Mouse (Mus musculus): Measurements from ENCODE around the gene Arhgap29. TPM values are rescaled to one million over a fixed set of nuclear protein-coding genes. Genes with fewer than 3 reads are reported as not detected.

The Arhgap29 gene
- polyA plus RNA-seq, 1 experiment, result 6.2 TPM

- WGBS, result 64% methylated on average over 17 of the region's 17 CpGs
- Histone ChIP-seq H3K4me1 (ENCODE audit: control insufficient read depth, insufficient read depth, insufficient read length) (no peaks in the 10 kb centered on the region), H3K4me3 (ENCODE audit: extremely low read depth, insufficient read depth, insufficient read length) (no peak overlapping the region), H3K36me3 (ENCODE audit: control insufficient read depth, insufficient read depth, low read length) (no peaks in the 10 kb centered on the region), H3K27me3 (ENCODE audit: control insufficient read depth, insufficient read depth, low read length) (no peaks in the 10 kb centered on the region), H3K27ac (ENCODE audit: insufficient read depth, low read length) (no peak overlapping the region)
- TF ChIP-seq POLR2A (IDR thresholded peaks at IDR 0.05; ENCODE audit: low read depth, low read length) (no peak), CTCF (IDR thresholded peaks at IDR 0.05; ENCODE audit: extremely low read depth, insufficient read depth, insufficient read length, insufficient replicate concordance) (no peak)
- no peak for DNase-seq (ENCODE audit: low read depth in 1 of 2, low spot score in 2 of 2)
These were observed 95.8 kb downstream of the Arhgap29 start for GRCm38 (mm10) chr3:122047921-122048861.

DNA sequence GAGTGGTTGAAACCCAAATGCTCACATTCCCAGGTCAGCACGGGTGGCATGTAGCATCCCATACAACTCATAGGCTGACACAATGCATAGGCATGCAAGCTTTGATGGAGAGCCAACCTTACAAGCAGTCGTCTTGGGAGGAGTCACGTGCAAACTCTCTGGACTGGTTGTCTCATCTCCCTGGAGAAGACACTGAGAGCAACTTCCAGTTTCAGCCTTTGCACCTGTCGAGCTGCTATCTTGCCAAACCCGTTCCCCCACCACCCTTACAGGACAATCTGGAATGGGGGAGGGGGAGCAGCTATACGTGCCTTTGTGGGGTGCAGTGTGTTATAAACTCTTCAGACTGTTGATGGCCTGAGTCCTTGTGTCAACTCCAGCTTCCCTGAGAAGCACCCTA is 96.8 kb downstream of the Arhgap29 start:
- no peak overlapping the region for H3K27ac ChIP-seq (ENCODE audit: insufficient read depth, low read length)
- no peak for DNase-seq (ENCODE audit: low read depth in 1 of 2, low spot score in 2 of 2)
- H3K36me3 ChIP-seq (ENCODE audit: control insufficient read depth, insufficient read depth, low read length), result no peaks in the 10 kb centered on the region
- H3K27me3 ChIP-seq (ENCODE audit: control insufficient read depth, insufficient read depth, low read length), result no peaks in the 10 kb centered on the region
- no peaks in the 10 kb centered on the region for H3K4me1 ChIP-seq (ENCODE audit: control insufficient read depth, insufficient read depth, insufficient read length)
- TF ChIP-seq CTCF (IDR thresholded peaks at IDR 0.05; ENCODE audit: extremely low read depth, insufficient read depth, insufficient read length, insufficient replicate concordance) (no peak), POLR2A (IDR thresholded peaks at IDR 0.05; ENCODE audit: low read depth, low read length) (no peak)
- H3K4me3 ChIP-seq (ENCODE audit: extremely low read depth, insufficient read depth, insufficient read length), result no peak overlapping the region
- 80% methylated on average over 6 of the region's 6 CpGs for WGBS

GRCm38 (mm10) chr3:122058439-122059198 is 106.3 kb downstream of the Arhgap29 start:
- H3K4me1 ChIP-seq (ENCODE audit: control insufficient read depth, insufficient read depth, insufficient read length), result no peaks in the 10 kb centered on the region
- H3K27ac ChIP-seq (ENCODE audit: insufficient read depth, low read length), result no peak overlapping the region
- H3K36me3 ChIP-seq (ENCODE audit: control insufficient read depth, insufficient read depth, low read length), result no peaks in the 10 kb centered on the region
- 84% methylated on average over 9 of the region's 9 CpGs for WGBS
- no peak for DNase-seq (ENCODE audit: low read depth in 1 of 2, low spot score in 2 of 2)
- TF ChIP-seq POLR2A (IDR thresholded peaks at IDR 0.05; ENCODE audit: low read depth, low read length) (no peak), CTCF (IDR thresholded peaks at IDR 0.05; ENCODE audit: extremely low read depth, insufficient read depth, insufficient read length, insufficient replicate concordance) (no peak)
- no peaks in the 10 kb centered on the region for H3K27me3 ChIP-seq (ENCODE audit: control insufficient read depth, insufficient read depth, low read length)
- H3K4me3 ChIP-seq (ENCODE audit: extremely low read depth, insufficient read depth, insufficient read length), result no peak overlapping the region

- no peak overlapping the region for H3K27ac ChIP-seq (ENCODE audit: insufficient read depth, low read length)
- no peaks in the 10 kb centered on the region for H3K4me1 ChIP-seq (ENCODE audit: control insufficient read depth, insufficient read depth, insufficient read length)
- no peak overlapping the region for H3K4me3 ChIP-seq (ENCODE audit: extremely low read depth, insufficient read depth, insufficient read length)
- 90% methylated on average over 10 of the region's 10 CpGs for WGBS
- no peak for TF ChIP-seq POLR2A (IDR thresholded peaks at IDR 0.05; ENCODE audit: low read depth, low read length)
- no peak for TF ChIP-seq CTCF (IDR thresholded peaks at IDR 0.05; ENCODE audit: extremely low read depth, insufficient read depth, insufficient read length, insufficient replicate concordance)
- no peak for DNase-seq (ENCODE audit: low read depth in 1 of 2, low spot score in 2 of 2)
- no peaks in the 10 kb centered on the region for H3K36me3 ChIP-seq (ENCODE audit: control insufficient read depth, insufficient read depth, low read length)
- H3K27me3 ChIP-seq (ENCODE audit: control insufficient read depth, insufficient read depth, low read length), result no peaks in the 10 kb centered on the region
These were observed 110.2 kb downstream of the Arhgap29 start for GRCm38 (mm10) chr3:122062586-122062985.

DNA sequence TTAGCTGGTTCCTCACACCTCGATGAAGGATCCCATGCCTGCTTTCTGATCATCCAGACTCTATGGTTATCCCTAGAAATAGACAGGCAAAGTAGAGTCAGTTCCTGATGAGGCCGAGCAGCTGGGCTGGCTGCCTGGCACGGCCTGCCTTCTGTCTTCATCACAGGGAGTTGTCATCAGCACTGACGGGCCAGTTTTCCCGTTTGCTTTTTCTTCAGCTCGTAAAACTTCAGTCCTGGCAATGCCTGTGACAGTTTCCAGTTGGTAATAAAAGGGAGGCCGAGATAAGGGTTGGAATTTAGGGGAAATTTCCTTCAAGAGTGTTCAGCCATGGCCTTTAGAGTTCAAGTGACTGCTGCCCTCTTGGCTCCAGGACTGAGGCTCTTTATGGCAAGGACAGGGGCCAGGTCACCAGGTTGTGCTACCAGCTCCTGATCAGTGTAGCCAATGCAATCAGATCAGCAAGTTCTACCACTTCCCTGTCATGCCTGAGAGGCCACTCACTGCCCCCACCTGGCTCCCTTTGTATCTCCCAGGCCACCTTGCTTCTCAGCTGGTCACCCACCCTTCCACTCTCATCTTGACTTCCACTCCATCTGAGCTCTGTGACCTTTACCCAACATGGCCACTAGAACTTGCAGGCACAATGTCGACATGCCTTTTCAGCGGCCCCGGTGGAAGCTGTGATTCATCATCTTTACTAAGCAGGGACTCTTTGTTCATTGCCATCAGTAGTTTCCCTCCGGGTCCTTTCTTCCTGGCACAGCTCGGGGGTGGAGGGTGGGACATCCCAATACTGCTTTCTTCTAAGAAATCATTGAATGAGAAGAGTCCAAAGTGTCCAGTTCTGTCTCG is 112.4 kb downstream of the Arhgap29 start:
- Histone ChIP-seq H3K4me3 (ENCODE audit: extremely low read depth, insufficient read depth, insufficient read length) (no peak overlapping the region), H3K36me3 (ENCODE audit: control insufficient read depth, insufficient read depth, low read length) (no peaks in the 10 kb centered on the region), H3K27ac (ENCODE audit: insufficient read depth, low read length) (no peak overlapping the region), H3K27me3 (ENCODE audit: control insufficient read depth, insufficient read depth, low read length) (no peaks in the 10 kb centered on the region), H3K4me1 (ENCODE audit: control insufficient read depth, insufficient read depth, insufficient read length) (no peaks in the 10 kb centered on the region)
- whole genome bisulfite sequencing, result 80% methylated on average over 13 of the region's 13 CpGs
- no peak for DNase-seq (ENCODE audit: low read depth in 1 of 2, low spot score in 2 of 2)
- TF ChIP-seq CTCF (IDR thresholded peaks at IDR 0.05; ENCODE audit: extremely low read depth, insufficient read depth, insufficient read length, insufficient replicate concordance) (no peak), POLR2A (IDR thresholded peaks at IDR 0.05; ENCODE audit: low read depth, low read length) (no peak)

Other genes with a start within 250 kb of the Arhgap29 start
- gene F3, start 229.0 kb upstream of the Arhgap29 start, polyA plus RNA-seq (2012; rRNA removed), result 3.1 and 3.4 TPM in 2 replicates
- 1.4 and 1.7 TPM in 2 replicates for gene Abcd3, start 137.2 kb upstream of the Arhgap29 start, polyA plus RNA-seq (2012; rRNA removed)
- 0.30 and 0.48 TPM in 2 replicates for gene Abca4, start 91.9 kb downstream of the Arhgap29 start, polyA plus RNA-seq (2012; rRNA removed)

All from spleen, adult 2 months (tissue).